Mouse (Mus musculus): ENCODE measurements around the gene Sipa1. TPM values are rescaled to one million over a fixed set of nuclear protein-coding genes. Genes with fewer than 3 reads are reported as not detected.

The Sipa1 gene
- polyA plus RNA-seq, 1 experiment from 2014 or later: 49.3 TPM

- Histone ChIP-seq H3K36me3 (ENCODE audit: insufficient read depth) (peaks cover 62% of the 10 kb centered on the region), H3K9ac (no peak overlapping the region), H3K4me1 (ENCODE audit: insufficient read depth) (peaks cover 17% of the 10 kb centered on the region; the same call in 1 of the 2 replicates), H3K4me3 (ENCODE audit: low read depth, low read length) (no peak overlapping the region), H3K9me3 (ENCODE audit: low read depth, low read length) (no peaks in the 10 kb centered on the region), H3K4me2 (no peak overlapping the region), H3K27ac (ENCODE audit: low read depth) (no peak overlapping the region), H3K27me3 (ENCODE audit: insufficient read depth, low read length) (no peaks in the 10 kb centered on the region)
- WGBS: 82% methylated on average over 8 of the region's 8 CpGs
- ATAC-seq (ENCODE audit: insufficient read depth): no peak
- DNase-seq: no peak
- TF ChIP-seq CTCF (IDR thresholded peaks at IDR 0.05; ENCODE audit: low read depth): peak; percentile 7; the same call in 1 of the 2 replicates
Observed at GRCm38 (mm10) chr19:5606196-5606595, 57.3 kb downstream of the Sipa1 start.

GRCm38 (mm10) chr19:5605126-5605525 lies 58.4 kb downstream of the Sipa1 start:
- WGBS: 91% methylated on average over 7 of the region's 7 CpGs
- H3K4me2 ChIP-seq: no peak overlapping the region
- peaks cover 62% of the 10 kb centered on the region for H3K36me3 ChIP-seq (ENCODE audit: insufficient read depth)
- H3K9ac ChIP-seq: no peak overlapping the region
- no peaks in the 10 kb centered on the region for H3K9me3 ChIP-seq (ENCODE audit: low read depth, low read length)
- no peak overlapping the region for H3K27ac ChIP-seq (ENCODE audit: low read depth)
- DNase-seq (no peak), ATAC-seq (ENCODE audit: insufficient read depth) (no peak)
- TF ChIP-seq CTCF (IDR thresholded peaks at IDR 0.05; ENCODE audit: low read depth): no peak
- H3K4me3 ChIP-seq (ENCODE audit: low read depth, low read length): no peak overlapping the region
- H3K27me3 ChIP-seq (ENCODE audit: insufficient read depth, low read length): no peaks in the 10 kb centered on the region
- H3K4me1 ChIP-seq (ENCODE audit: insufficient read depth): peaks cover 17% of the 10 kb centered on the region; the same call in 1 of the 2 replicates

GRCm38 (mm10) chr19:5603664-5604063 lies 59.8 kb downstream of the Sipa1 start:
- 90% methylated on average over 7 of the region's 7 CpGs for WGBS
- H3K4me3 ChIP-seq (ENCODE audit: low read depth, low read length): no peak overlapping the region
- ATAC-seq (ENCODE audit: insufficient read depth): no peak

GRCm38 (mm10) chr19:5601752-5602541 lies 61.6 kb downstream of the Sipa1 start, which contains the start of gene Rnaseh2c:
Gene Rnaseh2c (plus strand): TSS chr19:5601873.
- ATAC-seq (ENCODE audit: insufficient read depth) (peak; percentile 87), DNase-seq (peak; percentile 90)
- TF ChIP-seq CTCF (IDR thresholded peaks at IDR 0.05; ENCODE audit: low read depth): no peak
- H3K4me1 ChIP-seq (ENCODE audit: insufficient read depth): peaks cover 11% of the 10 kb centered on the region; the same call in 1 of the 2 replicates
- peak within 1 kb of the TSS; percentile 94 for H3K4me2 ChIP-seq
- WGBS: under 1% methylated on average over 64 of the region's 64 CpGs
- H3K9me3 ChIP-seq (ENCODE audit: low read depth, low read length): no peaks in the 10 kb centered on the region
- H3K27me3 ChIP-seq (ENCODE audit: insufficient read depth, low read length): no peaks in the 10 kb centered on the region
- H3K9ac ChIP-seq: peak within 1 kb of the TSS; percentile 95
- H3K4me3 ChIP-seq (ENCODE audit: low read depth, low read length): peak within 1 kb of the TSS; percentile 91
- H3K36me3 ChIP-seq (ENCODE audit: insufficient read depth): peaks cover 42% of the 10 kb centered on the region
- peak within 1 kb of the TSS; percentile 88 for H3K27ac ChIP-seq (ENCODE audit: low read depth)

More at GRCm38 (mm10) chr19:5603664-5604063, 59.8 kb downstream of the Sipa1 start:
- Histone ChIP-seq H3K4me2 (no peak overlapping the region), H3K4me1 (ENCODE audit: insufficient read depth) (peaks cover 12% of the 10 kb centered on the region; the same call in 1 of the 2 replicates), H3K9me3 (ENCODE audit: low read depth, low read length) (no peaks in the 10 kb centered on the region), H3K36me3 (ENCODE audit: insufficient read depth) (peaks cover 59% of the 10 kb centered on the region), H3K27me3 (ENCODE audit: insufficient read depth, low read length) (no peaks in the 10 kb centered on the region), H3K9ac (no peak overlapping the region), H3K27ac (ENCODE audit: low read depth) (no peak overlapping the region)
- TF ChIP-seq CTCF (IDR thresholded peaks at IDR 0.05; ENCODE audit: low read depth): no peak
- DNase-seq: no peak

Small RNA genes lying within 50 kb of the gene (microRNA-seq; reads per million reads assigned to microRNA genes)
- not detected for gene Mir6987 (ENCODE audit: borderline number of aligned reads)

Other genes starting within 250 kb of the Sipa1 start
- gene Drap1, start 238.7 kb downstream of the Sipa1 start, polyA plus RNA-seq (2014; fragmentation: Nextera tagmentation; extraction: Ambion mirVana): 204 and 217 TPM in 2 replicates
- 40.8 and 42.7 TPM in 2 replicates for gene AI837181, start 238.6 kb downstream of the Sipa1 start, polyA plus RNA-seq (2014; fragmentation: Nextera tagmentation; extraction: Ambion mirVana)
- not detected in 2 replicates for gene Fosl1, start 216.2 kb downstream of the Sipa1 start, polyA plus RNA-seq (2014; fragmentation: Nextera tagmentation; extraction: Ambion mirVana)
- gene Ccdc85b, start 205.8 kb downstream of the Sipa1 start, polyA plus RNA-seq (2014; fragmentation: Nextera tagmentation; extraction: Ambion mirVana): 9.0 and 10.0 TPM in 2 replicates
- gene Fibp, start 203.1 kb downstream of the Sipa1 start, polyA plus RNA-seq (2014; fragmentation: Nextera tagmentation; extraction: Ambion mirVana): 101 and 104 TPM in 2 replicates
- gene Ctsw, start 195.2 kb downstream of the Sipa1 start, polyA plus RNA-seq (2014; fragmentation: Nextera tagmentation; extraction: Ambion mirVana): 1.0 and 1.8 TPM in 2 replicates
- gene Efemp2, start 189.8 kb downstream of the Sipa1 start, polyA plus RNA-seq (2014; fragmentation: Nextera tagmentation; extraction: Ambion mirVana): 178 and 192 TPM in 2 replicates
- gene Mus81, start 175.3 kb downstream of the Sipa1 start, polyA plus RNA-seq (2014; fragmentation: Nextera tagmentation; extraction: Ambion mirVana): 39.8 and 42.6 TPM in 2 replicates
- gene Cfl1, start 173.3 kb downstream of the Sipa1 start, polyA plus RNA-seq (2014; fragmentation: Nextera tagmentation; extraction: Ambion mirVana): 3,236 and 3,318 TPM in 2 replicates
- 0.18 TPM in 1 of 2 replicates, not detected in the other for gene 1700020D05Rik, start 159.9 kb downstream of the Sipa1 start, polyA plus RNA-seq (2014; fragmentation: Nextera tagmentation; extraction: Ambion mirVana)
- gene Snx32, start 153.2 kb downstream of the Sipa1 start, polyA plus RNA-seq (2014; fragmentation: Nextera tagmentation; extraction: Ambion mirVana): 6.0 and 6.7 TPM in 2 replicates
- gene Ovol1, start 103.1 kb downstream of the Sipa1 start, polyA plus RNA-seq (2014; fragmentation: Nextera tagmentation; extraction: Ambion mirVana): 0.89 and 1.0 TPM in 2 replicates
- gene Ap5b1, start 95.7 kb downstream of the Sipa1 start, polyA plus RNA-seq (2014; fragmentation: Nextera tagmentation; extraction: Ambion mirVana): 3.7 and 4.2 TPM in 2 replicates
- 138 and 145 TPM in 2 replicates for gene Rnaseh2c, start 61.8 kb downstream of the Sipa1 start, polyA plus RNA-seq (2014; fragmentation: Nextera tagmentation; extraction: Ambion mirVana)
- gene Kat5, start 53.5 kb downstream of the Sipa1 start, polyA plus RNA-seq (2014; fragmentation: Nextera tagmentation; extraction: Ambion mirVana): 25.5 and 33.4 TPM in 2 replicates
- 52.3 and 54.2 TPM in 2 replicates for gene Rela, start 26.2 kb downstream of the Sipa1 start, polyA plus RNA-seq (2014; fragmentation: Nextera tagmentation; extraction: Ambion mirVana)
- gene Map3k11, start 25.0 kb upstream of the Sipa1 start, polyA plus RNA-seq (2014; fragmentation: Nextera tagmentation; extraction: Ambion mirVana): 36.6 TPM in 2 replicates
- 28.4 and 35.2 TPM in 2 replicates for gene Pcnx3, start 25.2 kb upstream of the Sipa1 start, polyA plus RNA-seq (2014; fragmentation: Nextera tagmentation; extraction: Ambion mirVana)
- 0.32 and 0.47 TPM in 2 replicates for gene Kcnk7, start 40.7 kb upstream of the Sipa1 start, polyA plus RNA-seq (2014; fragmentation: Nextera tagmentation; extraction: Ambion mirVana)
- gene Ehbp1l1, start 62.6 kb upstream of the Sipa1 start, polyA plus RNA-seq (2014; fragmentation: Nextera tagmentation; extraction: Ambion mirVana): 15.5 and 17.4 TPM in 2 replicates
- gene Fam89b, start 65.9 kb upstream of the Sipa1 start, polyA plus RNA-seq (2014; fragmentation: Nextera tagmentation; extraction: Ambion mirVana): 108 and 116 TPM in 2 replicates
- 51.8 and 55.9 TPM in 2 replicates for gene Ltbp3, start 77.2 kb upstream of the Sipa1 start, polyA plus RNA-seq (2014; fragmentation: Nextera tagmentation; extraction: Ambion mirVana)
- gene Scyl1, start 107.7 kb upstream of the Sipa1 start, polyA plus RNA-seq (2014; fragmentation: Nextera tagmentation; extraction: Ambion mirVana): 74.8 and 84.5 TPM in 2 replicates
- 37.9 and 42.2 TPM in 2 replicates for gene Frmd8, start 211.6 kb upstream of the Sipa1 start, polyA plus RNA-seq (2014; fragmentation: Nextera tagmentation; extraction: Ambion mirVana)
- gene Slc25a45, start 214.1 kb upstream of the Sipa1 start, polyA plus RNA-seq (2014; fragmentation: Nextera tagmentation; extraction: Ambion mirVana): 2.4 TPM in 2 replicates
- gene Tigd3, start 230.4 kb upstream of the Sipa1 start, polyA plus RNA-seq (2014; fragmentation: Nextera tagmentation; extraction: Ambion mirVana): 2.7 and 3.8 TPM in 2 replicates
- 147 and 162 TPM in 2 replicates for gene Dpf2, start 249.3 kb upstream of the Sipa1 start, polyA plus RNA-seq (2014; fragmentation: Nextera tagmentation; extraction: Ambion mirVana)

All from lung, embryonic 14.5 days (tissue).